Mouse (Mus musculus): ENCODE measurements at regions not wholly inside any gene's neighbourhood (a gene's known extent, or its start where the extent isn't known, plus 50 kb on each side); places are given as distances from the start of the nearest gene placed in this dataset.

- no peak for DNase-seq (ENCODE audit: low spot score)
Observed at GRCm38 (mm10) chr4:95105424-95105823, 53.4 kb upstream of the Jun start.

DNA sequence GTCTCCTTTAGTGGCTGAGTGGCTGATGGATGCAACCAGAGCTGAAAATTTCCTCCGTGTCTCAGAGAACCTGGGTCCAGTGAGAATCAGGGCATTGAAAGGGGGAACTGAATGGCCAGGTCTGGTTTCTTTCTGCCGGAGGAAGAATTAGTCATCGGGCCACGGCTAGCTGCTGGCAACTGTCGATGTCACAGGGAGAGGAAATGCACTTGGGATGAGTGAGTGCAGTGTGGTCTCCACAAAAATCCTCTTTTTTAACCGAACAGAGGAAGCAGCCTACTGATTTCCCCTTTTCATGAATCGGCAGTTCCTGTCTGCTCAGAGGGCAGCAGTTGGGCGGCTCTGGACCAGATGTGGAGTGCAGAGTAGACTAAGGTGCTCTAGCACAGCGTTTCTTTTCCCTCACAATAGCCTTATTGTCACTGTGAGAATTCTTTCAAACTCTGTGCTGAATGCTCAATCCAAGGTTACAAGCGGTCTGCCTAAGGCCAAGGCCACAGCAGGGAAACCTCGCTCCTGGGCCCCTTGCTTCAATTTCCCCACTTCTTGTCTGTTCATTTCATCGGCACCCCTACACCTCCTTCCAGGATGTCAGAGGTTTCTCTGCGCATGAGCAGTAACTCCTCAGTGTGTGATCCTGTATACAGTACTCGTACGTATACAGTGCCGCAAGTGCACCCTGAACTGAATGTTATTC lies 54.1 kb upstream of the Jun start:
- no peak for DNase-seq (ENCODE audit: low spot score)

GRCm38 (mm10) chr4:95106881-95107665 lies 55.1 kb upstream of the Jun start:
- DNase-seq (ENCODE audit: low spot score), result no peak

- DNase-seq (ENCODE audit: low spot score), result no peak
Observed at GRCm38 (mm10) chr4:95108811-95109210, 56.8 kb upstream of the Jun start.

DNA sequence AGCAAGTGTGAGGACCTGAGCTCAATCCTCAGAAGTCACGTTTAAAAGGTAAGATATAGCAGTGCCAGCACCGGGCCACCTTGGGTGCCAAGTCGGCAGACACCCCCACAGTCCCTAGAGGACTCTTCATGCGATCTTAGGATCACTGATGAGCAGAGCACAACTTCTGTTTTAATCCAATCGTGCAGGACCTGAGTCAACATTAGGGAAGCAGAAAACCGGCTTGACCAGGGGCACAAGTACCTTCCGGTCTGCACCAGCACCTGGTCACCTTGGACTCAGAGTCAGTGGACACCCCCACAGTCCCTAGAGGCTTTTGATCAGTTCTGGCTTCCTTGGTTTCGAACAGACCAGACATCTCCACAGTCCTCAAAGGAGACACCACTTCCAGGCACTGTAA lies 58.8 kb upstream of the Jun start:
- DNase-seq (ENCODE audit: low spot score), result no peak

DNA sequence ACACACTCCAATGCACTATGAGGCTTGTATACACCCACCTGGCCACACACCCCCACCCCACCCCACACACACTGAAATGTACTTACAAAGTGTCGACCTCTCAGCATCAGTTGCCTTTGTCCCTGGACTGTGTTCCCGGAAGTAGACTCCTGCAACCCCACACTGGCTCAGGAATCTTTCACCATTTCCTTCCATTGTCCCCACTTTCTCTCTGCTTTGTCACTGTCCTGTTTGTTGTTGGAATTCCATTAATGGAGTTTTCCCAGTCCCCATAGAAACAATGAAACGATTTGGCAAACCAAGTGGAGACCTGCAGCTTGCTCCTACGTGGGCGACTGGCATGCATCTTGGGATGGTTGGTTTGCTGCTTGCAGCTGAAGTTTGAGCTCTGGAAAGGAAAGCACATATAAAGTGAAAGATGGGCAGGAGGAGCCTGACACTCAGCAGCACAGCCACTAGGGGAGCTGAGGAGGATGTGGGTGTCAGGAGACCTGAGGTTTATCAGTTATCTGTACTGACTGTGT lies 65.2 kb upstream of the Jun start:
- DNase-seq (ENCODE audit: low spot score), result no peak

GRCm38 (mm10) chr4:95120876-95121275 lies 68.9 kb upstream of the Jun start:
- DNase-seq (ENCODE audit: low spot score), result no peak

- peak; percentile 12 for DNase-seq (ENCODE audit: low spot score)
Observed at GRCm38 (mm10) chr4:95125346-95125745, 73.3 kb upstream of the Jun start.

DNA sequence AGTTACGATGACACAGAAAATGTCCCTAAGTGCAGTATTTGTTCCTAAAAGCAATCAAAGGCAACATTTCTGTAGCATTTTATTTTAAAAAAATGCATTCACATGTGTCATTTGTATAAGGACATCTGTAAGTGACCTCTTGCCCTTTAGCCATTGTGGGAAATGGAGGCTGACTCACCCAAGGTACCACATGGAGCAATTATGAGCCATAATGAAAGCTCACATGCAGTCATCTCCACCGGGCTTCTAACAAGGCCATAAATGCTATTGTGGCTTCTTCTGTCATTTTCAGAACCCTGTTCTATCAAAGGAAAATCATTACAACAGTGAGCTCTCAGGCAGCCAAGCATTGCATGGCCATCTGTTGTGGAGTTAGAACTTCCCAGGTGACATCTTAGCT lies 75.9 kb upstream of the Jun start:
- DNase-seq (ENCODE audit: low spot score), result peak; percentile 10

DNA sequence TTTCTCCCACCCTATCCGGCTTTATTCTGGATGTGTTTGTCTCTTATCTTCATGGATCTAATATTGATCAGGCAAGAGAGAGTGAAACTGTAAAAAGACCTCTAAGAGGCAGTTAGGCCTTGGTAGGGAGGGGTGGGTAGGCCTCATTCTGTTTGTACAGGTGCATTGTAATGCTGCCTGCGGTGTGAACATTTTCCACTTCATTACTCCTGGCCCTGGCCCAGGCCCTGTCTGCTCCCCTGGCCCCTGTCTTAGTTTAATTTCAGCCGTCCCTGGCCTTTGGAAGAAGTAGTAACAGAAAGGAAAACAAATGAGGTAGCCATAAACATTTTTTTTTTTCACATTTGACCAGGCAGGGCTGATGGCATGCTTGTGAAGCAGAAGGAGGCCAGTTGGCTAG lies 81.8 kb upstream of the Jun start:
- DNase-seq (ENCODE audit: low spot score), result no peak

GRCm38 (mm10) chr4:95134611-95135010 lies 82.6 kb upstream of the Jun start:
- DNase-seq (ENCODE audit: low spot score), result no peak

- DNase-seq (ENCODE audit: low spot score), result peak; percentile 28
Observed at GRCm38 (mm10) chr4:95137413-95138143, 85.6 kb upstream of the Jun start.

- no peak for DNase-seq (ENCODE audit: low spot score)
Observed at GRCm38 (mm10) chr4:95138676-95139075, 86.7 kb upstream of the Jun start.

DNA sequence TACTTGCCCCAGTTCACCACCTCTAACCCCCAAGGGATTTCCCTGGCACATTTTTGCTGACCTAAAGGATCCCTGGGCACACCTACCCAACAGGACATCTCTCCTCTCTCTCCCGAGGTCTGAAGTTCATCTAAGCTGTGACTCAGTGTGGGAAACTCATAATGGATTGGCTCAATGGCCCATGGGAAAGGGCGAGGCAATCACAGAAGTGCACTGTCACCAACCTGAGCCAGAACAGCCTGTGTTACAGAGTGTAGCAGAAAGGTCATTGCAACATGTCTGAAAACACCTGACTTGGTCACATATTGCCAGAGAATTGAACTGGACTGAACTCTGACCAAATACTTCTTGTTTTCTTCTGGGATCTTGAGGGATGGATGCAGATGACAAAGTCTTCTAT lies 89.2 kb upstream of the Jun start:
- no peak for DNase-seq (ENCODE audit: low spot score)

DNA sequence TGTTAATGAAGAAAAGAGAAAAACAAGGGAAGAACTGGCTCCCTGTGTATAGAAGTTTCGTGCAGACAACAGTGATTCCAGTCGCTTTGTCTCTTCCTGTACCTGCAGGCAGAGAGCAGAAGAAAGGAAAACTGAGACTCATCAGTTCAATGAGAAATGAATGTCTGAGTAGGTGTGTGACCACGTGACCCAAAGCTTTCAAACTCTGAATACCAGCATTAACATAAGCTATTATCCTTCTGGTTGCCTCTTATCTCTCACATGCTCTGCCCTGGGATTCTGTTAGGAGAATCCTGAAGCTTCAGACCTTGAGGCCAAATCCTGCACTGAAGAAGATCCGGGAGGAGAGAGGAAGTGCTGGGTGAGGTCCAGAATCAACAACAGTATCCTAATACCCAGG lies 91.1 kb upstream of the Jun start:
- no peak for DNase-seq (ENCODE audit: low spot score)

DNA sequence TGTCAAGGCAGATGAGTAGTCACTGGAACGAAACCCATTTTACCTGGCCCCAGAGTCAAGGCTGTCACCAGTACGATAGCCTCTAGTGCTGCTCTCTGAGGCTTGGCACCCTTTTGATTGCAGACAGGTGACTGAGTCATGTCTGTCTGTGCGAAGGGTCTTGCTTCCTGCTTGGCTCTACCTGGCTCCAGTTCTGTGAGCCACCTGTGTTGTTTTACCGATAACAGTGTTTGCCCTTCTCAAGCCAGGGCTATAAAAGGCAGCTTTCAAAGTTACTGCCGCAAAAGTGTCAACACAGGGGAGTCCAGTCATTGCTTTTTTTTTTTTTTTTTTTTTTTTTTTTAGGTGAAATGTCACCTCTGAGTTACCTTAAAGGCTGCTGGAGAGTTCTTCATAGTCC lies 91.6 kb upstream of the Jun start:
- no peak for DNase-seq (ENCODE audit: low spot score)

DNA sequence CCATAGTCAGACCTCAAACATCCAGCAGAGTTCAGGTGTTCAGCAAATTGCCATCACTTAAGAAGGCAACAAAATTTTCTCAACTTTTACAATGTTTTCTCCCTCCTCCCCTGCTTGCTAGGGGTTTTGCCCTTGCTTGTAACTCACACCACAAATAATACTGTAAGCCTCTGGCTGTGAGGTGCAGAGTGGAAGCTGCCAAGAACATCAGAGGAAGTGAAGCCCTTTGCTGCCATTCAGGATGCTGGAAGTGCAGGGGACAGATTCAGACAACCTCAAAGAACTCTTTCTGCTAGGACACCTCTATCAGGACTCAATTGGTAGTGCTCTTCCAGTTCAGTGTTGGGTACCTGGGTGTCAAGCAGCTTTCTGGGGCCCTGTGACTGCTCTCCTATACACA lies 92.4 kb upstream of the Jun start:
- no peak for DNase-seq (ENCODE audit: low spot score)

DNA sequence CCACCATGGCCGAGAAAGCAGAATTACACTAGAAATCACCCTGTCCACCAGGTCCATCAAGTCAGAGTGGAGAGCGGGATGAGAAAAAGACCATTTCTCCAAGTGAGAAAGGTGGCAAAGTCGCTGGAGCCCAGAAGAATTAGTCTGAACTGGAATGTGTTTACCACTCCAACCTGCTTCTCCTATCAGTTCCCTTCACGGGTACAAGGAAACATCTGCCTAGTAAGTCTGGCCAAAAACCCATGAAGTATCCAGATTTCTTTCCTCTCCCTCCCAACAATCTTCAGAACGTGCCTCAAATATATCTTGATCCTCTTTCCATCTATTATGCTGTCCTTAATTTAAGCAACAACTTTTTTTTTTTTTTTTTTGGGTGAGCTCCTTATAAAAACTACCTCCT lies 94.2 kb upstream of the Jun start:
- DNase-seq (ENCODE audit: low spot score), result no peak

DNA sequence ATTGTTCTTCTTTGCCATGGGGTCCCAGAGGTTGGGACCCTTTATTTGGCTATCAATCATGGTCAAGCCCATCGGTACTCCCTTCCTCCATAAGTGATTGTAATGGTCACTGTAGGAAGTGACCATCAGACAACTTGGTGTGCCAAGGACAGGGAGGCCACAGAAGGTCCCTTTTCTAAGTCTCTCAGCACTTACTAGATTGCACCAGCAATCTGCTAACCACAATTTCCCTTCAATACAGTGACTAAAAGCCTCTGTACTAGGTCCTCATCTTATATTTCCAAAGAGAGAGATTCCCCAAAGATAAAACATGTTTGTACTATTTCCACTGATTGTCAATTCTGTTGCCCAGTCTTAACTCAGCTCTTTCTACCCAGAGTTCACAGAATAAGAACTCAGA lies 96.6 kb upstream of the Jun start:
- no peak for DNase-seq (ENCODE audit: low spot score)

- no peak for DNase-seq (ENCODE audit: low spot score)
Observed at GRCm38 (mm10) chr4:95151678-95152077, 99.7 kb upstream of the Jun start.

DNA sequence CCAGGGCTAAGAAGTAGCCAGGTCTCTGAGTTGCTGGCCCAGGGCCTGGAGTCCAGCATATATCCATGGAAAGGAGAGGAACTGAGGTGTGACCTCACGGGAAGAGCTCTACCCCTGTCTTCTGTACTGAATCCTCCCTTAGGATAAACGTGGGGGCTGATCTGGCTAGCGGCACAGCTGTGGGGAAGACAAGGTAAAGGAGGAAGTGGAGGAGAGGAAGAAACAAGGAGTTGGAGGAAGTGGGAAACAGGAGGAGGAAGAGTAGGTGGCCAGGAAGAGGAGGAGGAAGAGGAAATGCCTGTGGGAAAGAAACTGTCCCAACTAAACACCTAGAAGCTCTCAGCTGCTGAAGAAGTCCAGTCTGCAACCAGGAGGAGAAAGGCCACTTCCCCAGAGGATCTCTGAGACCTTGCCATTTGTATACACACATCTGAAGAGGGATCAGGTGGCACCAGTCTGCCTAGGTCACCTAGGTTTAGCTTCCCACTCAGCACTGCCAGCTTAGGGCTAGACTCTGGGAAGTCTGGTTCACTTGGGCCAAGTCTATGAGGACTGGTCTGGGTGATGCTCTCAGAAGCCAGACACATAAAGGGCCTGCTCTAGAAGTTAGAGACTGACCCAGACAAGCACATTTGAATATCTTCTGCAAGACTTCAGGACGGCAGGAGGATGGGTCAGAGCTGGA lies 100.6 kb upstream of the Jun start:
- DNase-seq (ENCODE audit: low spot score), result no peak

GRCm38 (mm10) chr4:95153737-95154287 lies 101.8 kb upstream of the Jun start:
- DNase-seq (ENCODE audit: low spot score), result peak; percentile 9
